Mouse (Mus musculus) kidney, postnatal 0 days (tissue): ENCODE measurements at regions not wholly inside any gene's neighbourhood (a gene's known extent, or its start where the extent isn't known, plus 50 kb on each side); places are given as distances from the start of the nearest gene placed in this dataset.
"Not testable (repeated sequence)": the region's sequence is repeated elsewhere in the genome, so short reads cannot be mapped to it uniquely, and the experiment has no call there.

Source experiments
- ATAC-seq: fragments of 200-750 bp; cut with Nextera tagmentation; replicated peaks from 2 replicates; pipeline ENCODE4 v1.8.0; 2017; ENCODE audit warnings: low read depth, moderate number of reproducible peaks, moderate TSS enrichment, moderate library complexity; ENCODE audit not compliant: low FRiP score
- DNase-seq: peaks from one replicate; pipeline ENCODE4 v3.0.0-alpha.2; 2016; ENCODE audit warnings: low spot score
- H3K27ac ChIP-seq: fragments of 300-500 bp; sonication (generic); 2 replicates; pipeline ENCODE4 v1.5.1; 2014; ENCODE audit warnings: mild to moderate bottlenecking
- H3K27me3 ChIP-seq: fragments of 300-500 bp; sonication (generic); 2 replicates; pipeline ENCODE4 v1.6.1; 2014; ENCODE audit warnings: low read length, mixed read lengths; ENCODE audit not compliant: insufficient read depth
- H3K36me3 ChIP-seq: fragments of 300-500 bp; sonication (generic); 2 replicates; pipeline ENCODE4 v1.6.1; 2014; ENCODE audit warnings: low read length, mixed read lengths; ENCODE audit not compliant: insufficient read depth
- H3K4me1 ChIP-seq: fragments of 300-500 bp; sonication (generic); replicated peaks from 2 replicates; pipeline ENCODE4 v1.6.1; 2014; ENCODE audit warnings: antibody characterized with exemption, low read length, mixed read lengths; ENCODE audit not compliant: insufficient read depth
- H3K4me2 ChIP-seq: fragments of 300-500 bp; sonication (generic); 2 replicates; pipeline ENCODE4 v1.6.1; 2014; ENCODE audit warnings: mild to moderate bottlenecking, low read length, moderate library complexity, mixed read lengths
- H3K4me3 ChIP-seq: fragments of 300-500 bp; sonication (generic); replicated peaks from 2 replicates; pipeline ENCODE4 v1.5.1; 2014; ENCODE audit warnings: low read depth, low read length
- H3K9ac ChIP-seq: fragments of 300-500 bp; sonication (generic); 2 replicates; pipeline ENCODE4 v1.6.1; 2014; ENCODE audit warnings: low read depth, low read length
- H3K9me3 ChIP-seq: fragments of 300-500 bp; sonication (generic); replicated peaks from 2 replicates; pipeline ENCODE4 v1.6.1; 2016; ENCODE audit warnings: low read length, inconsistent platforms, mixed read lengths
- CTCF ChIP-seq: IDR thresholded peaks from 2 replicates; pipeline ENCODE4 v1.5.1; 2016; ENCODE audit warnings: antibody characterized with exemption, low read depth, mild to moderate bottlenecking, moderate library complexity
- WGBS: fragments of 180-500 bp; shearing (Covaris S2); extraction: QIAGEN DNeasy Blood & Tissue Kit; methylation state at CpG from one replicate; pipeline ENCODE4 v1.1.7; 2014; 5-methylcytosine and 5-hydroxymethylcytosine counted together

- Histone ChIP-seq H3K27ac (no peak overlapping the region), H3K4me3 (no peak overlapping the region), H3K4me2 (no peak overlapping the region), H3K4me1 (no peaks in the 10 kb centered on the region), H3K9me3 (no peaks in the 10 kb centered on the region), H3K36me3 (no peaks in the 10 kb centered on the region), H3K27me3 (no peaks in the 10 kb centered on the region), H3K9ac (no peak overlapping the region)
- no peak for DNase-seq
- no peak for ATAC-seq
- 75% methylated on average over 1 of the region's 1 CpGs for WGBS
- no peak for TF ChIP-seq CTCF
These were observed 245.7 kb downstream of the Slco4c1 start for GRCm38 (mm10) chr1:96626271-96626670.

- H3K36me3 ChIP-seq, DNase-seq, H3K27me3 ChIP-seq, H3K9ac ChIP-seq, H3K4me3 ChIP-seq, H3K27ac ChIP-seq, H3K4me2 ChIP-seq, ATAC-seq, H3K9me3 ChIP-seq, H3K4me1 ChIP-seq: not testable (repeated sequence)
- 93% methylated on average over 5 of the region's 5 CpGs for WGBS
These were observed 246.6 kb downstream of the Slco4c1 start for GRCm38 (mm10) chr1:96625326-96625725.

- DNase-seq: no peak
- H3K27me3 ChIP-seq: no peaks in the 10 kb centered on the region
- H3K9me3 ChIP-seq: no peaks in the 10 kb centered on the region
- H3K27ac ChIP-seq: no peak overlapping the region
- H3K4me3 ChIP-seq: no peak overlapping the region
- no peak for TF ChIP-seq CTCF
- WGBS: 94% methylated on average over 3 of the region's 3 CpGs
- H3K4me1 ChIP-seq: no peaks in the 10 kb centered on the region
- no peaks in the 10 kb centered on the region for H3K36me3 ChIP-seq
- H3K4me2 ChIP-seq: no peak overlapping the region
- H3K9ac ChIP-seq: no peak overlapping the region
- ATAC-seq: no peak
These were observed 275.8 kb downstream of the Slco4c1 start for GRCm38 (mm10) chr1:96596141-96596540.

GRCm38 (mm10) chr1:96569281-96569680 lies 302.7 kb downstream of the Slco4c1 start:
- no peaks in the 10 kb centered on the region for H3K4me1 ChIP-seq
- H3K36me3 ChIP-seq: no peaks in the 10 kb centered on the region
- H3K9me3 ChIP-seq: no peaks in the 10 kb centered on the region
- peak; percentile 5 for DNase-seq
- H3K4me3 ChIP-seq: no peak overlapping the region
- H3K27me3 ChIP-seq: no peaks in the 10 kb centered on the region
- no peak overlapping the region for H3K9ac ChIP-seq
- no peak overlapping the region for H3K27ac ChIP-seq
- no peak for ATAC-seq
- TF ChIP-seq CTCF: no peak
- H3K4me2 ChIP-seq: no peak overlapping the region

GRCm38 (mm10) chr1:96563279-96563910 lies 308.6 kb downstream of the Slco4c1 start:
- DNase-seq (no peak), ATAC-seq (no peak)
- H3K27ac ChIP-seq: no peak overlapping the region
- no peak overlapping the region for H3K4me2 ChIP-seq
- H3K4me3 ChIP-seq: no peak overlapping the region
- H3K36me3 ChIP-seq: no peaks in the 10 kb centered on the region
- no peaks in the 10 kb centered on the region for H3K9me3 ChIP-seq
- TF ChIP-seq CTCF: no peak
- H3K4me1 ChIP-seq: no peaks in the 10 kb centered on the region
- no peak overlapping the region for H3K9ac ChIP-seq
- WGBS: 73% methylated on average over 3 of the region's 3 CpGs
- H3K27me3 ChIP-seq: no peaks in the 10 kb centered on the region

GRCm38 (mm10) chr1:96556258-96556657 lies 315.7 kb downstream of the Slco4c1 start:
- DNase-seq: no peak
- Histone ChIP-seq H3K4me2 (no peak overlapping the region), H3K4me1 (no peaks in the 10 kb centered on the region), H3K9ac (no peak overlapping the region), H3K27me3 (no peaks in the 10 kb centered on the region), H3K36me3 (no peaks in the 10 kb centered on the region), H3K27ac (no peak overlapping the region), H3K4me3 (no peak overlapping the region), H3K9me3 (no peaks in the 10 kb centered on the region)
- no peak for ATAC-seq
- TF ChIP-seq CTCF: no peak

GRCm38 (mm10) chr1:96519347-96519746 lies 352.6 kb downstream of the Slco4c1 start:
- TF ChIP-seq CTCF: no peak
- no peak for DNase-seq
- Histone ChIP-seq H3K4me2 (no peak overlapping the region), H3K36me3 (no peaks in the 10 kb centered on the region), H3K4me3 (no peak overlapping the region), H3K27me3 (no peaks in the 10 kb centered on the region), H3K4me1 (no peaks in the 10 kb centered on the region), H3K27ac (no peak overlapping the region), H3K9me3 (no peaks in the 10 kb centered on the region), H3K9ac (no peak overlapping the region)
- ATAC-seq: no peak
- 85% methylated on average over 3 of the region's 3 CpGs for WGBS
